Mouse (Mus musculus) CH12.LX (cell line): ENCODE data around the gene Arhgef19. TPM values are rescaled to one million over a fixed set of nuclear protein-coding genes. Genes with fewer than 3 reads are reported as not detected.

Source experiments
- DNase-seq: peaks from one replicate; pipeline ENCODE4 v3.0.0-alpha.2; 2013; ENCODE audit errors: extremely low read depth
- H3K27ac ChIP-seq: 2 replicates; pipeline ENCODE4 v1.5.1; 2012; ENCODE audit warnings: low read depth, mild to moderate bottlenecking, control low read depth, moderate library complexity; ENCODE audit not compliant: insufficient read depth
- H3K27me3 ChIP-seq: replicated peaks from 2 replicates; pipeline ENCODE3; 2012; ENCODE audit warnings: inconsistent platforms
- H3K36me3 ChIP-seq, 2 experiments: replicated peaks in 1 of 2; 2 replicates each; pipeline versions ENCODE3 to v1.6.1; 2012; ENCODE audit warnings: inconsistent platforms in 1 of 2, low read length in 1 of 2, mild to moderate bottlenecking in 1 of 2, mixed read lengths in 1 of 2, moderate library complexity in 1 of 2; ENCODE audit not compliant: control insufficient read depth in 1 of 2, insufficient read depth in 1 of 2
- H3K4me1 ChIP-seq, 2 experiments: 2 replicates each; pipeline ENCODE4 v1.6.1; 2012; ENCODE audit warnings: inconsistent platforms in 1 of 2, moderate library complexity in 1 of 2; ENCODE audit not compliant: insufficient read depth in 2 of 2, control insufficient read depth in 1 of 2
- H3K4me2 ChIP-seq: 2 replicates; pipeline ENCODE4 v1.6.1; 2012; ENCODE audit warnings: low read depth, mild to moderate bottlenecking, control low read depth; ENCODE audit not compliant: poor library complexity, insufficient read depth, severe bottlenecking
- H3K4me3 ChIP-seq, 3 experiments: fragments of 150-350 bp in 1 of 3; sonication (generic) in 1 of 3; replicated peaks in 1 of 3; 2 replicates each; pipeline versions ENCODE3 to v1.5.1; 2011 to 2012; ENCODE audit warnings: low read depth in 2 of 3, low read length in 2 of 3, mild to moderate bottlenecking in 2 of 3, moderate library complexity in 2 of 3, control low read depth in 1 of 3, improper control_type of control experiment in 1 of 3, inconsistent platforms in 1 of 3, mixed read lengths in 1 of 3; ENCODE audit not compliant: poor library complexity in 1 of 3
- H3K79me2 ChIP-seq: replicated peaks from 2 replicates; pipeline ENCODE4 v1.6.1; 2012; ENCODE audit warnings: mild to moderate bottlenecking, moderate library complexity; ENCODE audit not compliant: control insufficient read depth, poor library complexity, insufficient read depth, severe bottlenecking; ENCODE audit errors: extremely low read depth
- H3K9ac ChIP-seq: 2 replicates; pipeline ENCODE4 v1.6.1; 2012; ENCODE audit warnings: low read depth, mild to moderate bottlenecking, control low read depth, moderate library complexity; ENCODE audit not compliant: insufficient read depth
- H3K9me3 ChIP-seq: replicated peaks from 2 replicates; pipeline ENCODE3; 2012; ENCODE audit warnings: low read length, inconsistent platforms, mixed read lengths
- BHLHE40 ChIP-seq: IDR thresholded peaks from 2 replicates; pipeline ENCODE4 v1.6.1; 2011; ENCODE audit warnings: mild to moderate bottlenecking, low read depth, low read length, improper control_type of control experiment
- CHD1 ChIP-seq: IDR thresholded peaks from 2 replicates; pipeline ENCODE4 v1.6.1; 2012; ENCODE audit warnings: low read depth, low read length, improper control_type of control experiment, inconsistent platforms
- E2F4 ChIP-seq: IDR thresholded peaks from 2 replicates; pipeline ENCODE4 v1.6.1; 2011; ENCODE audit warnings: low read depth, low read length, improper control_type of control experiment; ENCODE audit not compliant: insufficient replicate concordance
- GABPA ChIP-seq: IDR thresholded peaks from 2 replicates; pipeline ENCODE4 v1.6.1; 2012; ENCODE audit warnings: low read depth, low read length, improper control_type of control experiment, inconsistent platforms; ENCODE audit not compliant: insufficient replicate concordance
- HCFC1 ChIP-seq: IDR thresholded peaks from 2 replicates; pipeline ENCODE4 v1.6.1; 2012; ENCODE audit warnings: low read depth, mild to moderate bottlenecking, inconsistent platforms, low read length, improper control_type of control experiment
- MAFK ChIP-seq: IDR thresholded peaks from 2 replicates; pipeline ENCODE4 v1.6.1; 2011; ENCODE audit warnings: low read length, improper control_type of control experiment; ENCODE audit not compliant: insufficient replicate concordance
- MEF2A ChIP-seq: IDR thresholded peaks from 2 replicates; pipeline ENCODE4 v1.6.1; 2014; ENCODE audit warnings: low read depth, mild to moderate bottlenecking, inconsistent platforms, low read length, improper control_type of control experiment, borderline replicate concordance
- MXI1 ChIP-seq: IDR thresholded peaks from 2 replicates; pipeline ENCODE4 v1.6.1; 2011; ENCODE audit warnings: mild to moderate bottlenecking, low read depth, low read length, improper control_type of control experiment
- MYC ChIP-seq: IDR thresholded peaks from 2 replicates; pipeline ENCODE4 v1.6.1; 2011; ENCODE audit warnings: low read depth, mild to moderate bottlenecking, improper control_type of control experiment, low read length
- POLR2A ChIP-seq: IDR thresholded peaks from 2 replicates; pipeline ENCODE4 v1.6.1; 2011; ENCODE audit warnings: low read depth, mild to moderate bottlenecking, improper control_type of control experiment, low read length
- POLR2AphosphoS2 ChIP-seq: IDR thresholded peaks from 2 replicates; pipeline ENCODE4 v1.6.1; 2011; ENCODE audit warnings: low read depth, low read length, improper control_type of control experiment
- SMC3 ChIP-seq: IDR thresholded peaks from 2 replicates; pipeline ENCODE4 v1.6.1; 2011; ENCODE audit warnings: low read depth, low read length, improper control_type of control experiment
- TBP ChIP-seq: conservative IDR thresholded peaks from 2 replicates; pipeline ENCODE4 v1.6.1; 2011; ENCODE audit warnings: low read depth, low read length, improper control_type of control experiment
- UBTF ChIP-seq: IDR thresholded peaks from 2 replicates; pipeline ENCODE4 v1.6.1; 2012; ENCODE audit warnings: low read depth, mild to moderate bottlenecking, inconsistent platforms, low read length, improper control_type of control experiment, moderate library complexity
- USF1 ChIP-seq: IDR thresholded peaks from 2 replicates; pipeline ENCODE4 v1.6.1; 2014; ENCODE audit warnings: low read depth, mild to moderate bottlenecking, inconsistent platforms, low read length, improper control_type of control experiment
- USF2 ChIP-seq: conservative IDR thresholded peaks from 2 replicates; pipeline ENCODE4 v1.6.1; 2011; ENCODE audit warnings: low read depth, low read length, improper control_type of control experiment
- ZC3H11A ChIP-seq: IDR thresholded peaks from 2 replicates; pipeline ENCODE4 v1.6.1; 2012; ENCODE audit warnings: low read depth, mild to moderate bottlenecking, inconsistent platforms, low read length, improper control_type of control experiment
- ZKSCAN1 ChIP-seq: IDR thresholded peaks from 2 replicates; pipeline ENCODE4 v1.6.1; 2012; ENCODE audit warnings: low read depth, inconsistent platforms, low read length, improper control_type of control experiment, borderline replicate concordance
- ZNF384 ChIP-seq: IDR thresholded peaks from 2 replicates; pipeline ENCODE4 v1.6.1; 2012; ENCODE audit warnings: low read depth, low read length, improper control_type of control experiment, inconsistent platforms
- dilution Hi-C: fragments of 300-500 bp; cut with MboI; formaldehyde crosslinking; loops from 2 replicates; pipeline ENCODE4 v1.14.3; 2020; ENCODE audit warnings: low sequenced_read_pairs; ENCODE audit not compliant: extremely low pct_unique_long_range_greater_than_20kb, extremely low pct_ligation_motif_present
- in situ Hi-C: fragments of 300-500 bp; cut with MboI; formaldehyde crosslinking; loops from 3 replicates; pipeline ENCODE4 v1.14.3; 2019; ENCODE audit warnings: low sequenced_read_pairs, low pct_ligation_motif_present, low pct_unique_long_range_greater_than_20kb, mixed read lengths
- polyA plus RNA-seq: library from polyadenylated mRNA; unstranded; fragments of >175 nt; gene quantifications from 2 replicates; pipeline ENCODE4 v1.2.1, GENCODE M21; 2012; ENCODE audit warnings: low read depth; ENCODE audit not compliant: insufficient read length
- total RNA-seq, 2 experiments: library from RNA; depleted of rRNA; stranded (reverse); fragments of 300-350 nt in 1 of 2; fragments of >200 nt in 1 of 2; gene quantifications; 2 replicates each; pipeline ENCODE4 v1.2.3; 2012 to 2014

Gene Arhgef19
- total and polyA plus RNA-seq, 3 experiments, result 0.19 to 0.21 TPM; not detected in 1

DNA sequence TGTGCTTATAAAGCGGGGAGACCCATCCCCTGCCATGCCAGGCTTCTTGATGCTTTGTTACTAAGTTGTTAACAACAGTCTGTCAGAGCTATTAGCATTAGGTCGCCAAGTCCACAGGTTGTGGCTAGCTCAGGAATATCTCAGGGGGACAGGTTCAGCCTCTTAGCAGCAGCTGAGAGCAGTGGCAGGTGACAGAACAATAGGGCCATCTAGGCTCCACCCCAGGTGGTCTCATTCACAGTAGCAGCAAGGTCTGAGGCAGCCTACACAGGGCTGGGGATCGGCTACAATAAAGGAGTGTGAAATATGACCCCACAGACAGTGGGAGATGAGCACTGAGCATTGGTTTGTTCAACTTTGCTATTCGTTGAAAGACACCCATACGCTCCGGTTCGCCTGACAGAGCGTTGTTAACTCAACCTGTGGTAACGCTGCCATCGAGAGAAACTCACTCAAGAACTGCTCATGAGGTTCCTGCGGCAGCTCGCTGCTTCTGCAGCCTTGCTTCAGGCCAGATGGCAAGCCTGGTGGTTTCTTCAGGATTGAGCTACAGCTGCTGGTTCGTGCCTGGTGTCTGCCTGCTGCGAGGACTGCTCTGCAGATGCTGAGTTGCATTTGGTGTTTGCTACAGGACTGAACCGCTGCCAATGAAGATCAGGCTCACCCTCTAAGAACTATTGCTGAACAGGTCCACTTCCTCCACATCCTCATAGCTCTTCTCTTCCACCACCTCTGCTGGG lies 31.1 kb downstream of the Arhgef19 start (continued):
- no peak for TF ChIP-seq POLR2AphosphoS2
- TF ChIP-seq E2F4, result no peak
- no peak for TF ChIP-seq ZKSCAN1

DNA sequence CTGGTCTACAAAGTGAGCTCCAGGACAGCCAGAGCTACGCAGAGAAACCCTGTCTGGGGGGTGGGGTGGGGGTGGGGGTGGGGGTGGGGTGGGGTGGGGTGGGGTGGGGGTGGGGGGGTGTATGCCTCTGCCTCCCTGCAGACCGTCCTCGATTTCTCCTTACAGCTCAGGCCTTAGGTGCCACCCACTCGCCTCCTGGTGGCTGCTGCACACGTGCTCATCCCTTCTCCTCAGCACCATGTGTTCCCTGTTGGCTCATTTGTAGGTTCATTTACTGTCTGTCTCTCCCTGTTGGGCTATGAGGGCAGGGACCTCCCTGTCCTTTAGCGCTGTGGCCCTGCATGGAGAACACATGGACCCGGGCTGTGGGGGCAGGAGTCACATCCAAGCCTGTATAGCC lies 31.9 kb downstream of the Arhgef19 start:
- dilution Hi-C loops, result no loop called here
- no peaks in the 10 kb centered on the region for H3K79me2 ChIP-seq
- H3K4me3 ChIP-seq, result no peak overlapping the region
- H3K4me1 ChIP-seq, result peaks cover 6 to 23% of the 10 kb centered on the region in 2 experiments
- no peak overlapping the region for H3K4me2 ChIP-seq
- H3K27ac ChIP-seq, result no peak overlapping the region
- TF ChIP-seq MEF2A, result no peak
- no peak for TF ChIP-seq MYC
- TF ChIP-seq SMC3, result no peak
- TF ChIP-seq MAFK, result no peak
- TF ChIP-seq POLR2A, result no peak
- no peak for TF ChIP-seq ZNF384
- TF ChIP-seq TBP, result no peak
- no peak for TF ChIP-seq UBTF
- TF ChIP-seq ZKSCAN1, result no peak
- no peak for TF ChIP-seq GABPA
- TF ChIP-seq CHD1, result no peak
- no peak for TF ChIP-seq USF1
- TF ChIP-seq HCFC1, result no peak
- TF ChIP-seq BHLHE40, result no peak
- no peak for TF ChIP-seq USF2
- no peak for TF ChIP-seq ZC3H11A
- TF ChIP-seq MXI1, result no peak
- TF ChIP-seq, all 38 proteins: peak for 0
- in situ Hi-C loops, result no loop called here
- Histone ChIP-seq H3K27me3 (peaks cover 39% of the 10 kb centered on the region), H3K9me3 (peaks cover 14% of the 10 kb centered on the region), H3K36me3 (no peaks in the 10 kb centered on the region), H3K9ac (no peak overlapping the region)
- DNase-seq, result no peak

DNA sequence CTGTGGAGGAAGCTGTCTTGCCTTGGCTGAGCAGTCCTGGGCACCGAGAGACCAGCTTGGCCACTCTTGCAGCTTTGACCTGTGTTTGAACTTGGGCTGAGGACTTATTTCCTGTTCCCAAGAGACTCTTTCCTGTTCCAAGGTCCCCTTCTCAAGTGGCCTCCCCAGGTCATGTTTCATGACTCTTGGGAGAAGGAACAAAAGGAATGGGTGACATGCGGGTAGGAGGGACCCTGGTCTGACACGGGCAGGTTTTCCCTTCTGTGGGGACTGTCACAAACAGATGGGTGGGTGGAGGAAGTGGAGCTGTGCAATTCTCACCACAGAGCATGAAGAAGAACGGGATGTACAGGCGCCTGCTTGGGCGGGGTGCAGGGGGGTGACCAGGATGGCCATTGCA lies 32.4 kb downstream of the Arhgef19 start:
- no peak for TF ChIP-seq POLR2A
- in situ Hi-C loops, result no loop called here
- H3K4me1 ChIP-seq, result peaks cover 6 to 23% of the 10 kb centered on the region in 2 experiments
- no peak overlapping the region for H3K27ac ChIP-seq
- H3K27me3 ChIP-seq, result peaks cover 38% of the 10 kb centered on the region
- no peak overlapping the region for H3K9ac ChIP-seq
- no peaks in the 10 kb centered on the region for H3K79me2 ChIP-seq
- peaks cover 14% of the 10 kb centered on the region for H3K9me3 ChIP-seq
- dilution Hi-C loops, result no loop called here
- no peak for DNase-seq
- H3K4me3 ChIP-seq, result no peak overlapping the region
- no peak overlapping the region for H3K4me2 ChIP-seq
- H3K36me3 ChIP-seq, result no peaks in the 10 kb centered on the region
